Mouse (Mus musculus) heart, embryonic 10.5 days (tissue): ENCODE measurements around the gene Gm7982. TPM values are rescaled to one million over a fixed set of nuclear protein-coding genes. Genes with fewer than 3 reads are reported as not detected.
"Not testable (repeated sequence)": the region's sequence is repeated elsewhere in the genome, so short reads cannot be mapped to it uniquely, and the experiment has no call there.

Source experiments
- DNase-seq: peaks from one replicate; pipeline ENCODE4 v3.0.0-alpha.2; 2017; ENCODE audit warnings: low spot score
- H3K27ac ChIP-seq: fragments of 300-500 bp; sonication (generic); 2 replicates; pipeline ENCODE4 v1.5.1; 2016; ENCODE audit warnings: mild to moderate bottlenecking
- H3K27me3 ChIP-seq: fragments of 300-500 bp; sonication (generic); 2 replicates; pipeline ENCODE4 v1.6.1; 2016; ENCODE audit warnings: mild to moderate bottlenecking; ENCODE audit not compliant: poor library complexity, insufficient read depth, severe bottlenecking
- H3K36me3 ChIP-seq: fragments of 300-500 bp; sonication (generic); 2 replicates; pipeline ENCODE4 v1.6.1; 2016; ENCODE audit warnings: mild to moderate bottlenecking, moderate library complexity
- H3K4me1 ChIP-seq: fragments of 300-500 bp; sonication (generic); 2 replicates; pipeline ENCODE4 v1.6.1; 2016; ENCODE audit warnings: mild to moderate bottlenecking
- H3K4me3 ChIP-seq: fragments of 300-500 bp; sonication (generic); 2 replicates; pipeline ENCODE4 v1.5.1; 2016; ENCODE audit warnings: mild to moderate bottlenecking, moderate library complexity
- H3K9me3 ChIP-seq: fragments of 300-500 bp; sonication (generic); 2 replicates; pipeline ENCODE4 v1.6.1; 2016; ENCODE audit warnings: mild to moderate bottlenecking, moderate library complexity
- WGBS: fragments of 180-500 bp; shearing (Covaris S2); methylation state at CpG from one replicate; pipeline ENCODE4 v1.1.7; 2016; 5-methylcytosine and 5-hydroxymethylcytosine counted together
- polyA plus RNA-seq: library from polyadenylated mRNA; unstranded; fragments of >200 nt; fragmentation: Nextera tagmentation; extraction: Ambion mirVana; gene quantifications from 2 replicates; pipeline ENCODE4 v1.2.1, GENCODE M21; 2016

Gene Gm7982
- not detected in 2 replicates for polyA plus RNA-seq

DNA sequence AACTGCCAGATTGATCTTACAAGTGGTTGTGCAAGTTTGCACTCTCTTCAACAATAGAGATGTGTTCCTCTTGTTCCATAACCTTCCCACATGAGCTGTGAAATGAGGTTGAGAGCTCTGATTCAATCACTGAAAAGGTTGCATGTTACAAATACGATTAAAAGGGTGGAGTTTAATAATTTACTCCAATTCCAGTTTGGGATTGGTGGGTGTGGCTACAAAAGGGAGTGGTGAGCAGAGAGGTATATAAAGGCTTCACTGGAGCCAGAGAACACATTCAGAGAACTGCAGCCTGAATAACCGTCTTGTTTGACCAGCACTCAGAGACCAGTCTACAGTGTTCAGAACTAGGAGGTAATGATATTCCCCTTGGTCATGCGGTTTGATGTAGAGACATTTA, at the start of gene Gm7982:
Gene Gm7982 (plus strand): TSS at position 301 of the 400 bp plus-strand sequence.
- not testable (repeated sequence) for H3K4me3 ChIP-seq, H3K27ac ChIP-seq, H3K36me3 ChIP-seq, DNase-seq, H3K4me1 ChIP-seq, H3K27me3 ChIP-seq, H3K9me3 ChIP-seq
- no CpG with 5 or more reads among the region's 3 CpGs for WGBS

DNA sequence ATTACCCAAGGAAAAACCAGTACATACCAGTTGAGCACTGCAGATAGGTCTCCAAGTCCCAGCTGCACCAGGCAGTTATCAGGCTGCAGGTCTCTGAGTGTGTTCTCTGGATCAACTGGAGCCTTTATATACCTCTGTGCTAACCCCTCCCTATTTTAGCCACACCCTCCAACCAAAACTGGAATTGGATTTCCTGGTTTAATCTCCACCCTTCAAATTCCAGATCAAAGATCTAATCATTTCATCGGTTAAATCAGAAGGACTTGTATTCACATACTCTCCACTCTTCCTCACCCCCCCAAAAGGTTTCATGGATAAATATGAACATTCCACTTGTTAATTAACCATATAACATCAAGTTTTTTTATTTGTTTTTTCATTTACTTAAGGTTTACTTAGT, 5.7 kb upstream of the Gm7982 start, which contains the start of gene Gm7978:
Gene Gm7978 (minus strand): TSS at position 101 of the 400 bp plus-strand sequence.
- not testable (repeated sequence) for H3K27me3 ChIP-seq, DNase-seq, H3K4me3 ChIP-seq, H3K36me3 ChIP-seq, H3K27ac ChIP-seq, H3K4me1 ChIP-seq, H3K9me3 ChIP-seq
- no CpG with 5 or more reads among the region's 1 CpGs for WGBS

DNA sequence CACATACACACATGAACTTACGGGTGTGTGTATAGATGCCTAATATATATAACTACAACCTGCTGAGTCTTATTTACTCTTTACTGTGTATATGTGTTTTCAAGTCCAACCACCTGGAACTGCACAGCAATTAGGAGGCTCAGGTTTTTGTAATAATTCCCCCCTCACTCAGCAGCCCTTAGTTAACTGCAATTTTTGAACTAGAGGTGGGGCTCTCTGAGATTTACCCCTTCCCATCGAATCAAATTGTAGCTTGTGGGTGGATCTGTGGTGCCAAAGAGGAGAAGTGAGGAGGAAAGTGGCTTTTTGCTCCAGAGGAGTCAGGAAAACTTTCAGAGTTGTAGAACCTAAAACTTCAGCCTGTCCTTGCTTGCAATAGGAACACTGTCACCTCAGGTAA, 33.9 kb downstream of the Gm7982 start, which contains the start of gene E330014E10Rik:
Gene E330014E10Rik (plus strand): TSS at position 301 of the 400 bp plus-strand sequence.
- H3K9me3 ChIP-seq, H3K4me1 ChIP-seq, H3K36me3 ChIP-seq, H3K27me3 ChIP-seq, DNase-seq, H3K27ac ChIP-seq, H3K4me3 ChIP-seq: not testable (repeated sequence)
- no CpG with 5 or more reads among the region's 2 CpGs for WGBS

Other genes starting within 250 kb of the Gm7982 start
- gene Gm3286, start 231.3 kb upstream of the Gm7982 start, polyA plus RNA-seq: not detected in 2 replicates
- not detected in 2 replicates for gene Gm7971, start 147.1 kb upstream of the Gm7982 start, polyA plus RNA-seq
- gene Gm7978, start 5.8 kb upstream of the Gm7982 start, polyA plus RNA-seq: not detected in 2 replicates
- not detected in 2 replicates for gene E330014E10Rik, start 34.0 kb downstream of the Gm7982 start, polyA plus RNA-seq
- 0.70 and 6.5 TPM in 2 replicates for gene Cxcl13, start 214.9 kb downstream of the Gm7982 start, polyA plus RNA-seq